Mouse (Mus musculus): ENCODE data around the gene Srp72. TPM values are rescaled to one million over a fixed set of nuclear protein-coding genes. Genes with fewer than 3 reads are reported as not detected.

Srp72 gene
- polyA plus RNA-seq, 1 experiment from 2014 or later, result 93.3 TPM

DNA sequence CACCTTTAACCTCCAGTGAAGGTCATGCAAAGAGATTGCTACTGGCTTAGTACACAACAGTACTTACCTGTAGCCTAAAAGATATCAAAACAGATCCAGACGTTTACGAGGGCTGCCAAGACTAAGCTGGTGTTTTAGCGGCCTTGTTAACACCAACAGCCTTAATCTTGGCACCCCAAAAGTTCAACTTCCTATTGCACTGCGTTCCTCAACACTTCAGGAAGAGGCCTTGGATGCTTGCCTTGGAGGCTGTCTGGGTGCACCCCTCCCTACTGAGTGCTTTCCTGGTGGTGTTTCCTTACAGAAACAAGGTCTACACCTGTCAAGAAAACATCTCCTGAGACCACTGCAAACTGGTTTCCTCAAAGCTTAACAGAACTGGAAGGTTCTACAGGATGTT is 27.3 kb upstream of the Srp72 start:
- H3K4me1 ChIP-seq (ENCODE audit: control insufficient read depth, insufficient read depth, low read length), result peaks cover 14% of the 10 kb centered on the region
- WGBS, result 92% methylated on average over 4 of the region's 4 CpGs
- ATAC-seq (ENCODE audit: low read depth), result no peak
- no peak overlapping the region for H3K9ac ChIP-seq (replicated peaks; ENCODE audit: low read depth, low read length)
- H3K27me3 ChIP-seq (ENCODE audit: control insufficient read depth, insufficient read depth, low read length), result no peaks in the 10 kb centered on the region; the same call in 1 of the 2 replicates
- H3K4me3 ChIP-seq (ENCODE audit: low read depth, low read length), result no peak overlapping the region
- no peaks in the 10 kb centered on the region; the same call in 1 of the 2 replicates for H3K36me3 ChIP-seq (ENCODE audit: control insufficient read depth, insufficient read depth, low read length)
- no peaks in the 10 kb centered on the region for H3K9me3 ChIP-seq (ENCODE audit: control insufficient read depth, low read length)
- no peak overlapping the region for H3K27ac ChIP-seq (ENCODE audit: low read depth, low read length)
- H3K4me2 ChIP-seq (ENCODE audit: low read depth, low read length), result no peak overlapping the region

DNA sequence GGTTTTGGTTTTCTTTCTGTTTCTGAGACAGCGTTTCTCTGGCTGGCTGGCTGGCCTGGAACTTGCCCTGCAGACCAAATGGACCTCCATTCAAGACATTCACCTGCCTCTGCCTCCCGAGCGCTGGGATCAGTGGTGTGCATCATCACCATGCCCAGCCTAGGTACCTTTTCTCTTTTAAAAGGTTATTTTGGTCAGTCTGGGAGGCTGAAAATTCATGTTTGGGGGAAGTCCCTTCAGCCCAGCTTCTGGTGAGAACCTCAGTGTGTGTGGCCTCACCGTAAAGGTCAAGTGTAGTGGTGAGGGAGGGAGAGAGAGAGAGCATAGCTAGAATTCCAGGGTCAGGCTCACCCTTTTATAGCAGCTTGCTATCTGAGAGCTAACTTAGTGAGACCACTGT is 26.7 kb upstream of the Srp72 start:
- H3K4me2 ChIP-seq (ENCODE audit: low read depth, low read length), result no peak overlapping the region
- H3K4me1 ChIP-seq (ENCODE audit: control insufficient read depth, insufficient read depth, low read length), result peaks cover 21% of the 10 kb centered on the region
- no peaks in the 10 kb centered on the region for H3K9me3 ChIP-seq (ENCODE audit: control insufficient read depth, low read length)
- H3K36me3 ChIP-seq (ENCODE audit: control insufficient read depth, insufficient read depth, low read length), result no peaks in the 10 kb centered on the region; the same call in 1 of the 2 replicates
- ATAC-seq (ENCODE audit: low read depth), result no peak
- no peak overlapping the region for H3K9ac ChIP-seq (replicated peaks; ENCODE audit: low read depth, low read length)
- H3K27me3 ChIP-seq (ENCODE audit: control insufficient read depth, insufficient read depth, low read length), result no peaks in the 10 kb centered on the region; the same call in 1 of the 2 replicates
- WGBS, result 92% methylated on average over 4 of the region's 4 CpGs
- no peak overlapping the region for H3K4me3 ChIP-seq (ENCODE audit: low read depth, low read length)
- no peak overlapping the region for H3K27ac ChIP-seq (ENCODE audit: low read depth, low read length)

DNA sequence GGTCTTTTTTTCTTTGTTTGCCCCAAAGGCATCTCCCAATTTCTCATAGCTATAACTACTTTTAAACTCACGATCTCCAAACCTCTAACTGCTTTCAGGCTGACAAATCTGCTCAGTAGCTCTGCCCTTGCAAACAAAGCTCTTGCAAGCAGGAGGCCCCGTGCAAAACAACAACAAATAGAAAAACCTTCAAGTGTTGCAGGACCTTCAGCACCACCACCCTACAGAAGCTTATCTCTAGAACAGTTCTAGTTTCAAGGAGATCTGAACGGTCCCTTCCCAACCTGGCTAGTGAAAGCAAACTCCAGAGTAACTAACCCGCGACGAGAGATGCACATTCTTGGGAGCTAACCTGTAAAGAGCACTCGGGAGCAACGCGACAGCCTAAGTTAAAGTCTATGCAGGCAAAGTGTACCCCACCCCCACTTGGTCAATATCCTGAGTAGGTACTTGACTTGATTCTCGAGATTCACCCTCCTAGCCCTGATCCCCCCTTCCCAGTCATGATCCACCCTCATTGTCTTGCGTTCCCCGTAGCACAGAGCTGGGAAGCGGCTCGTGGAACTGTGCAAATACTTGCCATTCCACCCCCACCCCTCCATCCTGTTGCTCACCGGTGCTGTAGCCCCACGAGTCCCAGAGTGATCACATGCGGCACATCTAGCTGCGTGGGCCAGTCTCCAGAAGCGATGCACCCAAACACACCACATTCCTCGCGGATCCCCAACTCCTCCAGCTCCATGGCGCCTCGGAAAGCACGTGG is 24.0 kb upstream of the Srp72 start:
- H3K9me3 ChIP-seq (ENCODE audit: control insufficient read depth, low read length), result no peaks in the 10 kb centered on the region
- H3K27ac ChIP-seq (ENCODE audit: low read depth, low read length), result peak overlapping the region; percentile 52
- peak overlapping the region; percentile 39 for H3K9ac ChIP-seq (replicated peaks; ENCODE audit: low read depth, low read length)
- WGBS, result 1% methylated on average over 24 of the region's 24 CpGs
- H3K4me3 ChIP-seq (ENCODE audit: low read depth, low read length), result peak overlapping the region; percentile 63
- H3K4me2 ChIP-seq (ENCODE audit: low read depth, low read length), result peak overlapping the region; percentile 74
- H3K27me3 ChIP-seq (ENCODE audit: control insufficient read depth, insufficient read depth, low read length), result no peaks in the 10 kb centered on the region; the same call in 1 of the 2 replicates
- peaks cover 21% of the 10 kb centered on the region for H3K4me1 ChIP-seq (ENCODE audit: control insufficient read depth, insufficient read depth, low read length)
- ATAC-seq (ENCODE audit: low read depth), result no peak
- H3K36me3 ChIP-seq (ENCODE audit: control insufficient read depth, insufficient read depth, low read length), result no peaks in the 10 kb centered on the region; the same call in 1 of the 2 replicates

DNA sequence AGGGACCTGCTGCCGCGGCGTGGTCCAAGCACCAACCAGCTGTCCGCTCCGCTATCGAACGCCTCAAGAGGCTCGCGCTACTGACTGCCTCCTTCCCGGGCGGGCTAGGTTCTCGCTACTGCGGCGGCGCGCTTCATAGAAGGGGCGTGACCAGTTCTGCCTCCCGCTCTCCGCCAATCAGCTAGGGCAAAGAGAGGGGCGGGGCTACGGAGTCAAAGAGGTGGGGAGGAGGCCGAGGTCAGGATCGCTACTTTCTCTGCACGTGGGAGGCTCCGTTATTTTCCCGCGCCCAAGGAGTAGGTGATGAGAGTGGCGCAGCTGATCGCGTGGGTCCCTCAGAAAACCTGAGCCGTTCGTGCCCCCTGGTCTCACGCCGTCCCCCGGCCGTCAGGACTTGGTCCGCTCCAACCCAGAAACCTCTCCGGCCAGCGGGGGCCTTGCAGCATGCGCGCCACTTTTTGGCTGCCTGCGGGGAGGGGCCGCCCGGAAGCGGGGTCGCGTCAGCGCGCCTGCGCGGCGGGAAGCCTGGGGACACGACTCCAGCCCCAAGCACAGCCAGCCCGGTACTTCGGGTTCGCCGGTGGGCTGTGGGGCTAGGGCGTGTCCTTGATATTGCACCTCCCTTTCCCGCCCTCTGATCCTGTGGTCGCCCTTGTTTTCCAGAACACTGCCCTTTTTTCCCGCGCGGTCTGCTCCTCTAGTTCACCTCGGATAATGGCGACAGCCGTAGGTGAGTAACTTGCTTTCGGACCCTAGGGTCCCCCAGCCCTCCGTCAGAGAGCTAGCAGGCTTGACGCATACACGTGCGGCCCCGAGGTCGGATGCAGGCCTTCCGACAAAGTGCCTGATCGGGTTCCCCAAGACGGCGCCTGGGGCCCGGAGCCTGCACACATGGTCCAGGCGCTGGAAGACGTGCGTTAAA is 23.1 kb upstream of the Srp72 start, which contains the start of the genes Paics and Ppat:
Gene Paics (plus strand): TSS at position 202 of the 922 bp plus-strand sequence.
Gene Ppat (minus strand): TSS at position 473 of the 922 bp plus-strand sequence.
- H3K36me3 ChIP-seq (ENCODE audit: control insufficient read depth, insufficient read depth, low read length), result no peaks in the 10 kb centered on the region; the same call in 1 of the 2 replicates
- under 1% methylated on average over 81 of the region's 81 CpGs for WGBS
- ATAC-seq (ENCODE audit: low read depth), result peak; percentile 97
- H3K4me2 ChIP-seq (ENCODE audit: low read depth, low read length), result peak within 1 kb of the TSS; percentile 74
- peaks cover 21% of the 10 kb centered on the region for H3K4me1 ChIP-seq (ENCODE audit: control insufficient read depth, insufficient read depth, low read length)
- peak within 1 kb of the TSS; percentile 74 for H3K9ac ChIP-seq (replicated peaks; ENCODE audit: low read depth, low read length)
- no peaks in the 10 kb centered on the region for H3K9me3 ChIP-seq (ENCODE audit: control insufficient read depth, low read length)
- H3K4me3 ChIP-seq (ENCODE audit: low read depth, low read length), result peak within 1 kb of the TSS; percentile 63
- H3K27ac ChIP-seq (ENCODE audit: low read depth, low read length), result peak within 1 kb of the TSS; percentile 52
- no peaks in the 10 kb centered on the region; the same call in 1 of the 2 replicates for H3K27me3 ChIP-seq (ENCODE audit: control insufficient read depth, insufficient read depth, low read length)

DNA sequence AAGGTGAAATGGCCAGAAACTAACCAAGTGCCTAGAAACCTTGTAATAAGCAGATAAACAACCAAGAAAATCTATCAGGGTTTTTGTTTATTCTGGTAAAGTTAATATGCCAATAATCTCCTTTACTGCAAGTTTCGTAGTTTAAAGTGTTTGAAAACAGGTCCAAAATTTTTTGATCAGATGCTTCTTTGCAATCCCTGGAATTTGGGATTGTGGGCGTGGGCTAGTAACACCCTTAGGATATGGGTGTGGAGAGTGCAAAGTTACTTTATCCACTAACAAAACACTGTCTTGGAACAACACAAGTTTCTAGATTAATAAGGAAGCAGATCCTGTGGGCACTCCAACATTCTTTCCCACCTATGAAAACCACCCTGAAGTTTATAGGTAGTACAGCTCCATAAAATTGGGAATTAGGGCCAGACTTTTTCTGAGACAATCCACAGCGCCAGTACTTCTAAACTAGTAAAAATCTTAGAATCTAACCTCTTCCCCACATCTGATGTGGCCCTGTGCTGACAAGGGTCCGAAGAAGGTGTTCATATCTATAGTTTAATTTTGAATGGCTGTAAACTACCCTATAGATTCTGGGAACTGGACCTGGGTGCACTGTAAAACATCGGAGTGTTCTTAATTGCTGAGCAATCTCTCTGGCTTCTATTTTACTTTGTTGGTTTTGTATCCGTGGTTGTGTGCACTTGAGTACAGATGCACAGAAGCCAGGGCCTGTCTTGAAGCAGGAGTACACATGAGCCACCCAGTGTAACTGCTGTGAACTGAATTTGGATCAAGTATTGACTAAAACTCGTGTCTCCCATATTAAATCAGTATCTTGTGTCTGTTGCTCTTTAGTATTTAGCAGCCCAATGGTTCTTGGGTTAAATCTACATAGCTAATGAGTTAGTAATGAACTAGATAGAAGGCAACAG is 22.1 kb upstream of the Srp72 start:
- Histone ChIP-seq H3K4me2 (ENCODE audit: low read depth, low read length) (peak overlapping the region; percentile 74), H3K27ac (ENCODE audit: low read depth, low read length) (no peak overlapping the region), H3K4me3 (ENCODE audit: low read depth, low read length) (peak overlapping the region; percentile 63), H3K4me1 (ENCODE audit: control insufficient read depth, insufficient read depth, low read length) (peaks cover 21% of the 10 kb centered on the region), H3K27me3 (ENCODE audit: control insufficient read depth, insufficient read depth, low read length) (no peaks in the 10 kb centered on the region; the same call in 1 of the 2 replicates), H3K36me3 (ENCODE audit: control insufficient read depth, insufficient read depth, low read length) (peaks cover 6% of the 10 kb centered on the region), H3K9me3 (ENCODE audit: control insufficient read depth, low read length) (no peaks in the 10 kb centered on the region), H3K9ac (replicated peaks; ENCODE audit: low read depth, low read length) (peak overlapping the region; percentile 74)
- ATAC-seq (ENCODE audit: low read depth), result no peak
- 10% methylated on average over 7 of the region's 7 CpGs for WGBS

DNA sequence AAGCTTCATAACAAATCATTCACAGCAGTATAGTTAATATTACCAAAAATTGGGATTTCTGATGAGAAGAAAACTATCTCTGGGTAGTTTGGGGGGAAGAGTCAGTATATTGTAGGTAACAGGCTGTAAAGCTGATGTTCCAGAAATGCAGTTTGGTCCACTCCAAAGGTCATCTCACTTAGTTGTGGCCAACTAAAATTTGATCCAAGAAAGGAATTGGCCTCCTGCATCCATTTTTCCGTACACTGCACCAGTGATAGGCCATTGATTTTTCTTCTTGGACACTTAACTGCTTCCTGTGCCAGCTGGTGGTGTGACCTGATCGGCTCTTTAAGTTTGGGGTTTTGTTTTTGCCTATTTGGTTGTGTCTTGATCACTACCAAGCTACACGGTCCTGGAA is 20.7 kb upstream of the Srp72 start:
- Histone ChIP-seq H3K27ac (ENCODE audit: low read depth, low read length) (no peak overlapping the region), H3K4me3 (ENCODE audit: low read depth, low read length) (no peak overlapping the region), H3K9me3 (ENCODE audit: control insufficient read depth, low read length) (no peaks in the 10 kb centered on the region), H3K4me2 (ENCODE audit: low read depth, low read length) (no peak overlapping the region), H3K36me3 (ENCODE audit: control insufficient read depth, insufficient read depth, low read length) (peaks cover 19% of the 10 kb centered on the region; the same call in 1 of the 2 replicates), H3K9ac (replicated peaks; ENCODE audit: low read depth, low read length) (no peak overlapping the region), H3K4me1 (ENCODE audit: control insufficient read depth, insufficient read depth, low read length) (peaks cover 21% of the 10 kb centered on the region), H3K27me3 (ENCODE audit: control insufficient read depth, insufficient read depth, low read length) (no peaks in the 10 kb centered on the region; the same call in 1 of the 2 replicates)
- ATAC-seq (ENCODE audit: low read depth), result no peak
- WGBS, result 78% methylated on average over 3 of the region's 3 CpGs

DNA sequence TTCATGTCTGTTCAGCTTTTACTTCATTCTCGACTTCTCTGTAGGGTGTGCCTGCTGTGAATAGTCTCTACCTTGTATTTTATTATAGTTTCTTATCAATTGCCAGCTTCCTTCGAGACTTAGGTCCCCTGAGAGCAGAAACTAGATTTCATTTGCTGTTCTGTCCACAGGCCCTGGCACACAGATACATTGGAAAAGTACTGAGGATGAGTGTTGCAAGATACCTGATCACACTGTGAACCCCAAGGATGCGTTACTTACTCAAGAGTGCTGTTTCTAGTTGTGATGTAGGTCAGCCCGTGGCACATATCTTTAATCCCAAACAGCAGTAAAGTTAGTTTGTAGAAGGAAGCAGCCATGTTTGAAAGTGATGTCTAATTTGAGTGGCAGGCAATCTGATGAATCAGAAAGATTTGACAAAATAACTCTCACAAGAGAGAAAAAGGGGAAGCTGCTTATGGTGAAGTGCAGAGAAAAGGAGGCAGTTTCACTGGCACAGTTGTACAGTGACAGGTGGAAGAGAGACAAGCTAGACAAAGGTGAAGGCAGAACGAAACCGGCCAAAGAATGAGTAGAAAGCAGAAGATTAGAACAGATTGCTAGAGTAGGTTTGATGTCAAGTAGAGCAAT is 20.1 kb upstream of the Srp72 start:
- no peak overlapping the region for H3K9ac ChIP-seq (replicated peaks; ENCODE audit: low read depth, low read length)
- no peaks in the 10 kb centered on the region for H3K9me3 ChIP-seq (ENCODE audit: control insufficient read depth, low read length)
- WGBS, result 87% methylated on average over 6 of the region's 6 CpGs
- no peak overlapping the region for H3K4me3 ChIP-seq (ENCODE audit: low read depth, low read length)
- H3K4me1 ChIP-seq (ENCODE audit: control insufficient read depth, insufficient read depth, low read length), result peaks cover 20% of the 10 kb centered on the region
- no peak overlapping the region for H3K4me2 ChIP-seq (ENCODE audit: low read depth, low read length)
- ATAC-seq (ENCODE audit: low read depth), result no peak
- H3K27ac ChIP-seq (ENCODE audit: low read depth, low read length), result no peak overlapping the region
- H3K27me3 ChIP-seq (ENCODE audit: control insufficient read depth, insufficient read depth, low read length), result no peaks in the 10 kb centered on the region; the same call in 1 of the 2 replicates
- peaks cover 21% of the 10 kb centered on the region for H3K36me3 ChIP-seq (ENCODE audit: control insufficient read depth, insufficient read depth, low read length)

DNA sequence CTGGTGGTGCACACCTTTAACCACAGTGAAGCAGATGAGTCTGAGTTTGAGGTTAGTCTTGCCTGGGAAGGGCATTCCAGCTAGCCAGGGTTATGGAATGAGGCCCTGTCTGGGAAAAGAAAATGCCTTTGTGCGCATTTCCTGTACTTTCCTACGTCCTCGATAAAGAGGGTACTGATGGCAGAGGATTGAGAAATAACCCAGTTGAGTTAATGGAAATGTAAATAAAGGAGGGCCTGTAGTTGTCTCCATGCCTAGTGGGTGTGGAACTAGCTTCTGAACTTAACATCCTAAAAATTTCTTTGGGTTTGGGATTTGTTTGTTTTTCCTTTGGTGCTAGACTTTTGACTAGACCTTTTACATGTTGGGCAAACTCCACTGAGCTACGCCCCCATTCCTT is 19.0 kb upstream of the Srp72 start:
- H3K4me2 ChIP-seq (ENCODE audit: low read depth, low read length), result no peak overlapping the region
- H3K27me3 ChIP-seq (ENCODE audit: control insufficient read depth, insufficient read depth, low read length), result no peaks in the 10 kb centered on the region; the same call in 1 of the 2 replicates
- H3K9ac ChIP-seq (replicated peaks; ENCODE audit: low read depth, low read length), result no peak overlapping the region
- H3K4me1 ChIP-seq (ENCODE audit: control insufficient read depth, insufficient read depth, low read length), result peaks cover 9% of the 10 kb centered on the region
- WGBS, result 81% methylated on average over 4 of the region's 4 CpGs
- H3K36me3 ChIP-seq (ENCODE audit: control insufficient read depth, insufficient read depth, low read length), result peaks cover 29% of the 10 kb centered on the region
- no peak for ATAC-seq (ENCODE audit: low read depth)
- H3K27ac ChIP-seq (ENCODE audit: low read depth, low read length), result no peak overlapping the region
- no peak overlapping the region for H3K4me3 ChIP-seq (ENCODE audit: low read depth, low read length)
- H3K9me3 ChIP-seq (ENCODE audit: control insufficient read depth, low read length), result no peaks in the 10 kb centered on the region
